Mouse (Mus musculus) MEL (cell line): ENCODE measurements around the gene 6430548M08Rik.

Experiments used
- CHD2 ChIP-seq: IDR thresholded peaks from 2 replicates; pipeline ENCODE4 v1.6.1; 2011; ENCODE audit warnings: low read length, improper control_type of control experiment
- CTCF ChIP-seq, 3 experiments: IDR thresholded peaks in 2 of 3; conservative IDR thresholded peaks in 1 of 3; 2 replicates each; pipeline ENCODE4 v1.5.1; 2011 to 2012; ENCODE audit warnings: low read length in 3 of 3, low read depth in 2 of 3, mild to moderate bottlenecking in 2 of 3, improper control_type of control experiment in 1 of 3, inconsistent platforms in 1 of 3, mixed read lengths in 1 of 3, moderate library complexity in 1 of 3; ENCODE audit not compliant: control insufficient read depth in 1 of 3, insufficient read depth in 1 of 3, poor library complexity in 1 of 3, severe bottlenecking in 1 of 3
- EP300 ChIP-seq, 2 experiments: IDR thresholded peaks; 2 replicates each; pipeline ENCODE4 v1.6.1; 2011; ENCODE audit warnings: improper control_type of control experiment in 2 of 2, low read length in 2 of 2, low read depth in 1 of 2, mild to moderate bottlenecking in 1 of 2
- GATA1 ChIP-seq: IDR thresholded peaks from 2 replicates; pipeline ENCODE4 v1.6.1; 2011; ENCODE audit warnings: low read depth, low read length, improper control_type of control experiment
- HCFC1 ChIP-seq: IDR thresholded peaks from 2 replicates; pipeline ENCODE4 v1.6.1; 2012; ENCODE audit warnings: low read depth, mild to moderate bottlenecking, inconsistent platforms, low read length, improper control_type of control experiment, moderate library complexity
- KAT2A ChIP-seq: conservative IDR thresholded peaks from 2 replicates; pipeline ENCODE4 v1.6.1; 2012; ENCODE audit warnings: low read depth, low read length, improper control_type of control experiment, inconsistent platforms
- MXI1 ChIP-seq: IDR thresholded peaks from 2 replicates; pipeline ENCODE4 v1.6.1; 2011; ENCODE audit warnings: mild to moderate bottlenecking, low read depth, low read length, improper control_type of control experiment
- NELFE ChIP-seq: IDR thresholded peaks from 2 replicates; pipeline ENCODE4 v1.6.1; 2011; ENCODE audit warnings: low read depth, low read length, improper control_type of control experiment
- RAD21 ChIP-seq: IDR thresholded peaks from 2 replicates; pipeline ENCODE4 v1.6.1; 2011; ENCODE audit warnings: mild to moderate bottlenecking, low read depth, low read length, improper control_type of control experiment
- TBP ChIP-seq: IDR thresholded peaks from 2 replicates; pipeline ENCODE4 v1.8.0; 2011; ENCODE audit warnings: low read depth, low read length, improper control_type of control experiment
- TCF12 ChIP-seq: IDR thresholded peaks from 2 replicates; pipeline ENCODE4 v1.6.1; 2014; ENCODE audit warnings: low read depth, mild to moderate bottlenecking, inconsistent platforms, low read length, improper control_type of control experiment, moderate library complexity
- ZC3H11A ChIP-seq: IDR thresholded peaks from 2 replicates; pipeline ENCODE4 v1.6.1; 2012; ENCODE audit warnings: low read depth, mild to moderate bottlenecking, inconsistent platforms, low read length, improper control_type of control experiment
- ZKSCAN1 ChIP-seq: IDR thresholded peaks from 2 replicates; pipeline ENCODE4 v1.6.1; 2012; ENCODE audit warnings: low read depth, mild to moderate bottlenecking, inconsistent platforms, low read length, improper control_type of control experiment, moderate library complexity
- ZNF384 ChIP-seq: IDR thresholded peaks from 2 replicates; pipeline ENCODE4 v1.6.1; 2012; ENCODE audit warnings: low read depth, mild to moderate bottlenecking, inconsistent platforms, low read length, improper control_type of control experiment

DNA sequence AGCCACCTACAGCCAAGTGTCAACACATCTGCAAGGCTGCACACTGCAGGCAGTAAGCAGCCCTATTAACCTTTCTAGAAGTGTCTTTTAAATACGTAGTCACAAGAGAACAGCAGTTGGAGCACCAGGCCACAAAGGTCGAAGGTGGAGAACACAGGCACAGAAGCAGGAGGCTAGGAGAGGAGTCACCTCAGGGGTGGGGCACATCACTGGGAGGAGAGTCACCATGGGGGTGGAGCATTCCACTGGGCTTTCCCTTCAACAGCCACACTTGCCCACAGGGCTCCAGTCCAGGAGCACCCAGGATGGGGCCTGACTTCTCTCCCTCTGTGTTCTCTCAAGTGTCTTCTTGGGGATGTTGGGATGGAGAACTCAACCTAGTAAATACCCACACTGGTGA, 17.5 kb upstream of the 6430548M08Rik start:
- TF ChIP-seq EP300 (IDR thresholded peaks at IDR 0.05; ENCODE audit: low read depth in 1 of 2, low read length in 2 of 2) (no peak), RAD21 (no peak), CTCF (IDR thresholded peaks at IDR 0.05 in 2 of 3, conservative IDR thresholded peaks at IDR 0.05 in 1 of 3; ENCODE audit: control insufficient read depth in 1 of 3, insufficient read depth in 1 of 3, low read depth in 2 of 3, low read length in 3 of 3, poor library complexity in 1 of 3, severe bottlenecking in 1 of 3) (no peak), MXI1 (no peak), HCFC1 (no peak), CHD2 (no peak), ZC3H11A (no peak), NELFE (no peak), GATA1 (no peak), TCF12 (no peak), TBP (no peak), ZKSCAN1 (no peak), ZNF384 (no peak), KAT2A (no peak)
